Mouse (Mus musculus) kidney, adult 9 months (tissue): ENCODE measurements around the gene Bin2.

Experiments
- DNase-seq: peaks from one replicate; pipeline ENCODE4 v3.0.0; 2022

The Bin2 gene

GRCm38 (mm10) chr15:100614218-100614995, 54.9 kb downstream of the Bin2 start:
- DNase-seq = no peak

- DNase-seq = peak; percentile 80
Measured at GRCm38 (mm10) chr15:100613584-100613983, 55.8 kb downstream of the Bin2 start.

GRCm38 (mm10) chr15:100612432-100612831, 56.9 kb downstream of the Bin2 start:
- peak; percentile 48 for DNase-seq

- no peak for DNase-seq
Measured at GRCm38 (mm10) chr15:100611951-100612350, 57.4 kb downstream of the Bin2 start.

- peak; percentile 65 for DNase-seq
Measured at GRCm38 (mm10) chr15:100606677-100607076, 62.7 kb downstream of the Bin2 start.

GRCm38 (mm10) chr15:100601669-100602068, 67.7 kb downstream of the Bin2 start:
- peak; percentile 49 for DNase-seq

GRCm38 (mm10) chr15:100600696-100601272, 68.6 kb downstream of the Bin2 start:
- DNase-seq = peak; percentile 52

GRCm38 (mm10) chr15:100600047-100600695, 69.2 kb downstream of the Bin2 start:
- DNase-seq = peak; percentile 85

GRCm38 (mm10) chr15:100599276-100600046, 69.9 kb downstream of the Bin2 start, which contains the start of gene Pou6f1:
Gene Pou6f1 (minus strand): TSS chr15:100599984.
- peak; percentile 76 for DNase-seq

- DNase-seq = peak; percentile 69
Measured at GRCm38 (mm10) chr15:100598883-100599275, 70.5 kb downstream of the Bin2 start.

- DNase-seq = peak; percentile 60
Measured at GRCm38 (mm10) chr15:100598287-100598882, 71.0 kb downstream of the Bin2 start.

- peak; percentile 62 for DNase-seq
Measured at GRCm38 (mm10) chr15:100592817-100593216, 76.5 kb downstream of the Bin2 start.
